Mouse (Mus musculus): Measurements from ENCODE around the gene Bco1. TPM values are rescaled to one million over a fixed set of nuclear protein-coding genes. Genes with fewer than 3 reads are reported as not detected.

Gene Bco1
- polyA plus RNA-seq, 1 experiment = 0.07 TPM

- 92% methylated on average over 4 of the region's 4 CpGs for WGBS
- no peaks in the 10 kb centered on the region for H3K36me3 ChIP-seq (ENCODE audit: control insufficient read depth, insufficient read depth, low read length)
- H3K4me1 ChIP-seq (replicated peaks; ENCODE audit: control insufficient read depth, insufficient read depth, low read length) = peaks cover 12% of the 10 kb centered on the region
- TF ChIP-seq POLR2A (IDR thresholded peaks at IDR 0.05; ENCODE audit: control insufficient read depth, extremely low read depth, insufficient read depth, low read length, poor library complexity) (no peak), CTCF (IDR thresholded peaks at IDR 0.05; ENCODE audit: borderline replicate concordance, control insufficient read depth, extremely low read depth, insufficient read depth, low read length, poor library complexity) (no peak)
- H3K27ac ChIP-seq (ENCODE audit: control insufficient read depth, insufficient read depth, low read length) = no peak overlapping the region
- no peak for DNase-seq
- no peak overlapping the region for H3K4me3 ChIP-seq (ENCODE audit: control insufficient read depth, insufficient read depth, low read length)
- H3K27me3 ChIP-seq (ENCODE audit: control insufficient read depth, insufficient read depth, low read length) = no peaks in the 10 kb centered on the region
Observed at GRCm38 (mm10) chr8:117156149-117156548, 60.5 kb downstream of the Bco1 start.

- DNase-seq = peak; percentile 18
Observed at GRCm38 (mm10) chr8:117156866-117157768, 61.5 kb downstream of the Bco1 start.

GRCm38 (mm10) chr8:117157769-117158091 is 62.1 kb downstream of the Bco1 start:
- WGBS = under 1% methylated on average over 45 of the region's 45 CpGs
- DNase-seq = peak; percentile 95
- peak; percentile 43; the same call in 1 of the 2 replicates for TF ChIP-seq CTCF (IDR thresholded peaks at IDR 0.05; ENCODE audit: borderline replicate concordance, control insufficient read depth, extremely low read depth, insufficient read depth, low read length, poor library complexity)
- peak; percentile 79 for TF ChIP-seq POLR2A (IDR thresholded peaks at IDR 0.05; ENCODE audit: control insufficient read depth, extremely low read depth, insufficient read depth, low read length, poor library complexity)

More at GRCm38 (mm10) chr8:117156866-117157768, 61.5 kb downstream of the Bco1 start:
- Histone ChIP-seq H3K36me3 (ENCODE audit: control insufficient read depth, insufficient read depth, low read length) (no peaks in the 10 kb centered on the region), H3K4me1 (replicated peaks; ENCODE audit: control insufficient read depth, insufficient read depth, low read length) (peaks cover 15% of the 10 kb centered on the region), H3K4me3 (ENCODE audit: control insufficient read depth, insufficient read depth, low read length) (peak overlapping the region; percentile 84), H3K27me3 (ENCODE audit: control insufficient read depth, insufficient read depth, low read length) (no peaks in the 10 kb centered on the region), H3K27ac (ENCODE audit: control insufficient read depth, insufficient read depth, low read length) (peak overlapping the region; percentile 19; the same call in 1 of the 2 replicates)
- 4% methylated on average over 33 of the region's 33 CpGs for WGBS
- no peak for TF ChIP-seq POLR2A (IDR thresholded peaks at IDR 0.05; ENCODE audit: control insufficient read depth, extremely low read depth, insufficient read depth, low read length, poor library complexity)
- no peak for TF ChIP-seq CTCF (IDR thresholded peaks at IDR 0.05; ENCODE audit: borderline replicate concordance, control insufficient read depth, extremely low read depth, insufficient read depth, low read length, poor library complexity)

GRCm38 (mm10) chr8:117158135-117158761 is 62.6 kb downstream of the Bco1 start, which contains the start of gene Gan:
Gene Gan (plus strand): TSS chr8:117158135.
- Histone ChIP-seq H3K27ac (ENCODE audit: control insufficient read depth, insufficient read depth, low read length) (peak within 1 kb of the TSS; percentile 19; the same call in 1 of the 2 replicates), H3K36me3 (ENCODE audit: control insufficient read depth, insufficient read depth, low read length) (no peaks in the 10 kb centered on the region), H3K27me3 (ENCODE audit: control insufficient read depth, insufficient read depth, low read length) (no peaks in the 10 kb centered on the region), H3K4me1 (replicated peaks; ENCODE audit: control insufficient read depth, insufficient read depth, low read length) (peaks cover 15% of the 10 kb centered on the region), H3K4me3 (ENCODE audit: control insufficient read depth, insufficient read depth, low read length) (peak within 1 kb of the TSS; percentile 84)
- TF ChIP-seq CTCF (IDR thresholded peaks at IDR 0.05; ENCODE audit: borderline replicate concordance, control insufficient read depth, extremely low read depth, insufficient read depth, low read length, poor library complexity) (no peak), POLR2A (IDR thresholded peaks at IDR 0.05; ENCODE audit: control insufficient read depth, extremely low read depth, insufficient read depth, low read length, poor library complexity) (no peak)
- DNase-seq = no peak
- WGBS = under 1% methylated on average over 65 of the region's 65 CpGs

More at GRCm38 (mm10) chr8:117157769-117158091, 62.1 kb downstream of the Bco1 start:
- H3K36me3 ChIP-seq (ENCODE audit: control insufficient read depth, insufficient read depth, low read length) = no peaks in the 10 kb centered on the region
- peaks cover 15% of the 10 kb centered on the region for H3K4me1 ChIP-seq (replicated peaks; ENCODE audit: control insufficient read depth, insufficient read depth, low read length)
- H3K27ac ChIP-seq (ENCODE audit: control insufficient read depth, insufficient read depth, low read length) = peak overlapping the region; percentile 19; the same call in 1 of the 2 replicates
- no peaks in the 10 kb centered on the region for H3K27me3 ChIP-seq (ENCODE audit: control insufficient read depth, insufficient read depth, low read length)
- peak overlapping the region; percentile 84 for H3K4me3 ChIP-seq (ENCODE audit: control insufficient read depth, insufficient read depth, low read length)

- no peaks in the 10 kb centered on the region for H3K36me3 ChIP-seq (ENCODE audit: control insufficient read depth, insufficient read depth, low read length)
- no peak for TF ChIP-seq POLR2A (IDR thresholded peaks at IDR 0.05; ENCODE audit: control insufficient read depth, extremely low read depth, insufficient read depth, low read length, poor library complexity)
- no peak for TF ChIP-seq CTCF (IDR thresholded peaks at IDR 0.05; ENCODE audit: borderline replicate concordance, control insufficient read depth, extremely low read depth, insufficient read depth, low read length, poor library complexity)
- no peak for DNase-seq
- 82% methylated on average over 5 of the region's 5 CpGs for WGBS
- no peaks in the 10 kb centered on the region for H3K27me3 ChIP-seq (ENCODE audit: control insufficient read depth, insufficient read depth, low read length)
- peaks cover 15% of the 10 kb centered on the region for H3K4me1 ChIP-seq (replicated peaks; ENCODE audit: control insufficient read depth, insufficient read depth, low read length)
- no peak overlapping the region for H3K27ac ChIP-seq (ENCODE audit: control insufficient read depth, insufficient read depth, low read length)
- H3K4me3 ChIP-seq (ENCODE audit: control insufficient read depth, insufficient read depth, low read length) = no peak overlapping the region
Observed at GRCm38 (mm10) chr8:117159031-117159430, 63.4 kb downstream of the Bco1 start.

GRCm38 (mm10) chr8:117164912-117165311 is 69.3 kb downstream of the Bco1 start:
- Histone ChIP-seq H3K27ac (ENCODE audit: control insufficient read depth, insufficient read depth, low read length) (no peak overlapping the region), H3K27me3 (ENCODE audit: control insufficient read depth, insufficient read depth, low read length) (no peaks in the 10 kb centered on the region), H3K4me1 (replicated peaks; ENCODE audit: control insufficient read depth, insufficient read depth, low read length) (peaks cover 7% of the 10 kb centered on the region; the same call in 1 of the 2 replicates), H3K4me3 (ENCODE audit: control insufficient read depth, insufficient read depth, low read length) (no peak overlapping the region), H3K36me3 (ENCODE audit: control insufficient read depth, insufficient read depth, low read length) (no peaks in the 10 kb centered on the region)
- no peak for DNase-seq
- TF ChIP-seq CTCF (IDR thresholded peaks at IDR 0.05; ENCODE audit: borderline replicate concordance, control insufficient read depth, extremely low read depth, insufficient read depth, low read length, poor library complexity) (no peak), POLR2A (IDR thresholded peaks at IDR 0.05; ENCODE audit: control insufficient read depth, extremely low read depth, insufficient read depth, low read length, poor library complexity) (no peak)
- 89% methylated on average over 4 of the region's 4 CpGs for WGBS
